Mouse (Mus musculus): ENCODE data around the gene Vmn2r39.
"Not testable (repeated sequence)": the region's sequence is repeated elsewhere in the genome, so short reads cannot be mapped to it uniquely, and the experiment has no call there.

The Vmn2r39 gene

DNA sequence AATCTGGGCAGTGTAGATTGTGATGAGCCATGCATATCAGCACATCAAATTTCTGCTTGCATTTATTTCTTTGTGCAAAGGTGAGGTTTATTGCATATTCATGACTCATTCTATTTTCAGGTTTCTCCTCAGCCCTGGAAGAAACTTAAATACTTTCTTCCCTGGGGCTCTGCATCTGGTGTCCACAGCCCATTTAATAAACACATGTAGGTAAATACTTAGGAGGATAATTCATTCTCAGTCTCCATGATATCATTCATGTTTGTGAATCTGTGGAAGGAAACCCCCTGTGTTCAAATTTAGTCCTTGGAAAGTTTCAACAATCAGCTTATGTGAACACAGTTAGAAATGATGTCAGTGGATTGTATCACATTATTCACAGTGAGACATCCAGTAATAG lies at the start of gene Vmn2r39:
Vmn2r39 (minus strand) TSS at position 101 of the 400 bp plus-strand sequence.
- DNase-seq, result not testable (repeated sequence)

DNA sequence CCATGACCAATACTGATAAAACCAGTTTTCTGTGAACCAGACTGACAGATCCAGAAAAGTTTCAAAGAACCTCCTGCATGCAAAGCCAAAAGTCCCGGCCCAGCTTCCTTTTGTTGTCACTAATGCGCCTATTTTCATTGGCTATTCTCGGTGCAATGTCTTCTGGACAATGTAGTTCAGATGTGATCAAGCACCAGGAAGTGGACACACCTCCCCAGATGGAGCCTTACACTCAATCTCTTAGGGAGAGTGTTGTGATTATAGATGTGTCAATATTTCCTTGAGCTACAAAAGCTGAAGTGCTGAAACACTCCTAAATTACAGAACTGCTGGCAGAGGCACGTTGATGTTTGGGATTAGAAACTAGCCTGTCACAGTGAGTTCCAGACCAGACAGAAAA lies 34.8 kb upstream of the Vmn2r39 start:
- DNase-seq, result not testable (repeated sequence)

Measured in thymus, postnatal 4 days (tissue).